Mouse (Mus musculus): Measurements from ENCODE around the gene Stac3. TPM values are rescaled to one million over a fixed set of nuclear protein-coding genes. Genes with fewer than 3 reads are reported as not detected.

Gene Stac3
- polyA plus RNA-seq, 1 experiment from 2014 or later = 0.53 TPM

GRCm38 (mm10) chr10:127543916-127544315 lies 42.4 kb downstream of the Stac3 start:
- DNase-seq (ENCODE audit: low spot score) (no peak), ATAC-seq (no peak)
- no peak overlapping the region for H3K4me3 ChIP-seq (ENCODE audit: low read depth, low read length)
- no peaks in the 10 kb centered on the region for H3K27me3 ChIP-seq (replicated peaks; ENCODE audit: insufficient read depth, low read length)
- peaks cover 14% of the 10 kb centered on the region for H3K36me3 ChIP-seq (ENCODE audit: insufficient read depth, low read length)
- no peaks in the 10 kb centered on the region for H3K9me3 ChIP-seq (ENCODE audit: low read length)
- H3K27ac ChIP-seq (ENCODE audit: low read length) = no peak overlapping the region
- no peak for TF ChIP-seq CTCF (IDR thresholded peaks at IDR 0.05)
- no peak for TF ChIP-seq EP300 (IDR thresholded peaks at IDR 0.05)
- no peak overlapping the region for H3K9ac ChIP-seq (replicated peaks; ENCODE audit: low read depth)
- no peaks in the 10 kb centered on the region for H3K4me1 ChIP-seq (ENCODE audit: insufficient read depth, low read depth, low read length)
- H3K4me2 ChIP-seq (replicated peaks; ENCODE audit: low read depth, low read length) = no peak overlapping the region
- WGBS = 70% methylated on average over 3 of the region's 3 CpGs

GRCm38 (mm10) chr10:127544375-127544774 lies 42.9 kb downstream of the Stac3 start:
- Histone ChIP-seq H3K36me3 (ENCODE audit: insufficient read depth, low read length) (peaks cover 14% of the 10 kb centered on the region; the same call in 1 of the 2 replicates), H3K4me3 (ENCODE audit: low read depth, low read length) (no peak overlapping the region), H3K27ac (ENCODE audit: low read length) (no peak overlapping the region), H3K4me1 (ENCODE audit: insufficient read depth, low read depth, low read length) (no peaks in the 10 kb centered on the region), H3K27me3 (replicated peaks; ENCODE audit: insufficient read depth, low read length) (no peaks in the 10 kb centered on the region), H3K9ac (replicated peaks; ENCODE audit: low read depth) (no peak overlapping the region), H3K4me2 (replicated peaks; ENCODE audit: low read depth, low read length) (no peak overlapping the region), H3K9me3 (ENCODE audit: low read length) (no peaks in the 10 kb centered on the region)
- no peak for TF ChIP-seq EP300 (IDR thresholded peaks at IDR 0.05)
- no peak for TF ChIP-seq CTCF (IDR thresholded peaks at IDR 0.05)
- ATAC-seq (no peak), DNase-seq (ENCODE audit: low spot score) (no peak)
- WGBS = 84% methylated on average over 20 of the region's 20 CpGs

GRCm38 (mm10) chr10:127546505-127546904 lies 45.0 kb downstream of the Stac3 start:
- Histone ChIP-seq H3K4me1 (ENCODE audit: insufficient read depth, low read depth, low read length) (no peaks in the 10 kb centered on the region), H3K36me3 (ENCODE audit: insufficient read depth, low read length) (peaks cover 18% of the 10 kb centered on the region; the same call in 1 of the 2 replicates), H3K27me3 (replicated peaks; ENCODE audit: insufficient read depth, low read length) (no peaks in the 10 kb centered on the region), H3K27ac (ENCODE audit: low read length) (no peak overlapping the region), H3K9ac (replicated peaks; ENCODE audit: low read depth) (no peak overlapping the region), H3K9me3 (ENCODE audit: low read length) (no peaks in the 10 kb centered on the region), H3K4me3 (ENCODE audit: low read depth, low read length) (no peak overlapping the region), H3K4me2 (replicated peaks; ENCODE audit: low read depth, low read length) (no peak overlapping the region)
- ATAC-seq (no peak), DNase-seq (ENCODE audit: low spot score) (no peak)
- TF ChIP-seq CTCF (IDR thresholded peaks at IDR 0.05) (peak; percentile 51), EP300 (IDR thresholded peaks at IDR 0.05) (no peak)
- WGBS = 84% methylated on average over 7 of the region's 7 CpGs

- DNase-seq (ENCODE audit: low spot score) = no peak
- Histone ChIP-seq H3K9me3 (ENCODE audit: low read length) (no peaks in the 10 kb centered on the region), H3K4me2 (replicated peaks; ENCODE audit: low read depth, low read length) (no peak overlapping the region), H3K27me3 (replicated peaks; ENCODE audit: insufficient read depth, low read length) (no peaks in the 10 kb centered on the region), H3K36me3 (ENCODE audit: insufficient read depth, low read length) (peaks cover 28% of the 10 kb centered on the region), H3K4me1 (ENCODE audit: insufficient read depth, low read depth, low read length) (no peaks in the 10 kb centered on the region), H3K9ac (replicated peaks; ENCODE audit: low read depth) (no peak overlapping the region), H3K27ac (ENCODE audit: low read length) (no peak overlapping the region), H3K4me3 (ENCODE audit: low read depth, low read length) (no peak overlapping the region)
- no peak for TF ChIP-seq CTCF (IDR thresholded peaks at IDR 0.05)
- TF ChIP-seq EP300 (IDR thresholded peaks at IDR 0.05) = no peak
- no peak for ATAC-seq
- WGBS = 92% methylated on average over 15 of the region's 15 CpGs
Measured at GRCm38 (mm10) chr10:127548236-127548635, 46.8 kb downstream of the Stac3 start.

- peaks cover 30% of the 10 kb centered on the region for H3K36me3 ChIP-seq (ENCODE audit: insufficient read depth, low read length)
- H3K4me2 ChIP-seq (replicated peaks; ENCODE audit: low read depth, low read length) = no peak overlapping the region
- no peak for ATAC-seq
- no peak overlapping the region for H3K9ac ChIP-seq (replicated peaks; ENCODE audit: low read depth)
- DNase-seq (ENCODE audit: low spot score) = no peak
- no peaks in the 10 kb centered on the region for H3K27me3 ChIP-seq (replicated peaks; ENCODE audit: insufficient read depth, low read length)
- H3K9me3 ChIP-seq (ENCODE audit: low read length) = no peaks in the 10 kb centered on the region
- WGBS = 87% methylated on average over 17 of the region's 17 CpGs
- H3K27ac ChIP-seq (ENCODE audit: low read length) = no peak overlapping the region
- no peak overlapping the region for H3K4me3 ChIP-seq (ENCODE audit: low read depth, low read length)
- H3K4me1 ChIP-seq (ENCODE audit: insufficient read depth, low read depth, low read length) = no peaks in the 10 kb centered on the region
- no peak for TF ChIP-seq CTCF (IDR thresholded peaks at IDR 0.05)
- no peak for TF ChIP-seq EP300 (IDR thresholded peaks at IDR 0.05)
Measured at GRCm38 (mm10) chr10:127549892-127550291, 48.4 kb downstream of the Stac3 start.

- Histone ChIP-seq H3K4me3 (ENCODE audit: low read depth, low read length) (no peak overlapping the region), H3K36me3 (ENCODE audit: insufficient read depth, low read length) (peaks cover 14% of the 10 kb centered on the region; the same call in 1 of the 2 replicates), H3K27me3 (replicated peaks; ENCODE audit: insufficient read depth, low read length) (no peaks in the 10 kb centered on the region), H3K4me2 (replicated peaks; ENCODE audit: low read depth, low read length) (no peak overlapping the region), H3K27ac (ENCODE audit: low read length) (no peak overlapping the region), H3K4me1 (ENCODE audit: insufficient read depth, low read depth, low read length) (no peaks in the 10 kb centered on the region), H3K9ac (replicated peaks; ENCODE audit: low read depth) (no peak overlapping the region), H3K9me3 (ENCODE audit: low read length) (no peaks in the 10 kb centered on the region)
- DNase-seq (ENCODE audit: low spot score) (peak; percentile 52), ATAC-seq (peak; percentile 43)
- WGBS = 65% methylated on average over 18 of the region's 18 CpGs
- TF ChIP-seq EP300 (IDR thresholded peaks at IDR 0.05) = no peak
- peak; percentile 78 for TF ChIP-seq CTCF (IDR thresholded peaks at IDR 0.05)
Measured at GRCm38 (mm10) chr10:127555703-127556102, 54.2 kb downstream of the Stac3 start.

GRCm38 (mm10) chr10:127557397-127557796 lies 55.9 kb downstream of the Stac3 start:
- no peak overlapping the region for H3K27ac ChIP-seq (ENCODE audit: low read length)
- no peak overlapping the region for H3K9ac ChIP-seq (replicated peaks; ENCODE audit: low read depth)
- no peaks in the 10 kb centered on the region for H3K9me3 ChIP-seq (ENCODE audit: low read length)
- DNase-seq (ENCODE audit: low spot score) = no peak
- no peaks in the 10 kb centered on the region for H3K27me3 ChIP-seq (replicated peaks; ENCODE audit: insufficient read depth, low read length)
- no peak for ATAC-seq
- no peak for TF ChIP-seq EP300 (IDR thresholded peaks at IDR 0.05)
- TF ChIP-seq CTCF (IDR thresholded peaks at IDR 0.05) = peak; percentile 45
- 89% methylated on average over 13 of the region's 13 CpGs for WGBS
- H3K4me3 ChIP-seq (ENCODE audit: low read depth, low read length) = no peak overlapping the region
- no peaks in the 10 kb centered on the region for H3K4me1 ChIP-seq (ENCODE audit: insufficient read depth, low read depth, low read length)
- no peak overlapping the region for H3K4me2 ChIP-seq (replicated peaks; ENCODE audit: low read depth, low read length)
- 0 out of 2 replicates have a peak, but pooled peaks cover 8% of the 10 kb centered on the region for H3K36me3 ChIP-seq (ENCODE audit: insufficient read depth, low read length)

Other genes starting within 250 kb of the Stac3 start
- 0.12 and 0.25 TPM in 2 replicates for gene Kif5a, start 238.3 kb upstream of the Stac3 start, polyA plus RNA-seq (2015; fragmentation: Nextera tagmentation; extraction: Ambion mirVana)
- gene Dctn2, start 235.3 kb upstream of the Stac3 start, polyA plus RNA-seq (2015; fragmentation: Nextera tagmentation; extraction: Ambion mirVana) = 198 and 204 TPM in 2 replicates
- 13.5 and 14.2 TPM in 2 replicates for gene Mbd6, start 212.7 kb upstream of the Stac3 start, polyA plus RNA-seq (2015; fragmentation: Nextera tagmentation; extraction: Ambion mirVana)
- 61.1 and 63.1 TPM in 2 replicates for gene Mars, start 189.9 kb upstream of the Stac3 start, polyA plus RNA-seq (2015; fragmentation: Nextera tagmentation; extraction: Ambion mirVana)
- 8.5 TPM in 2 replicates for gene Arhgap9, start 179.7 kb upstream of the Stac3 start, polyA plus RNA-seq (2015; fragmentation: Nextera tagmentation; extraction: Ambion mirVana)
- gene Gli1, start 159.7 kb upstream of the Stac3 start, polyA plus RNA-seq (2015; fragmentation: Nextera tagmentation; extraction: Ambion mirVana) = 4.2 and 5.2 TPM in 2 replicates
- not detected in 2 replicates for gene Inhbe, start 147.3 kb upstream of the Stac3 start, polyA plus RNA-seq (2015; fragmentation: Nextera tagmentation; extraction: Ambion mirVana)
- not detected in 2 replicates for gene Inhbc, start 131.3 kb upstream of the Stac3 start, polyA plus RNA-seq (2015; fragmentation: Nextera tagmentation; extraction: Ambion mirVana)
- gene R3hdm2, start 121.4 kb upstream of the Stac3 start, polyA plus RNA-seq (2015; fragmentation: Nextera tagmentation; extraction: Ambion mirVana) = 21.1 and 23.9 TPM in 2 replicates
- gene Ndufa4l2, start 13.3 kb downstream of the Stac3 start, polyA plus RNA-seq (2015; fragmentation: Nextera tagmentation; extraction: Ambion mirVana) = 132 and 149 TPM in 2 replicates
- gene Shmt2, start 20.8 kb downstream of the Stac3 start, polyA plus RNA-seq (2015; fragmentation: Nextera tagmentation; extraction: Ambion mirVana) = 27.1 and 31.0 TPM in 2 replicates
- gene Nxph4, start 32.9 kb downstream of the Stac3 start, polyA plus RNA-seq (2015; fragmentation: Nextera tagmentation; extraction: Ambion mirVana) = 0.44 and 0.60 TPM in 2 replicates
- 71.0 and 75.4 TPM in 2 replicates for gene Lrp1, start 119.5 kb downstream of the Stac3 start, polyA plus RNA-seq (2015; fragmentation: Nextera tagmentation; extraction: Ambion mirVana)
- gene Stat6, start 141.3 kb downstream of the Stac3 start, polyA plus RNA-seq (2015; fragmentation: Nextera tagmentation; extraction: Ambion mirVana) = 39.1 and 41.9 TPM in 2 replicates
- 5.0 and 6.3 TPM in 2 replicates for gene Nemp1, start 165.2 kb downstream of the Stac3 start, polyA plus RNA-seq (2015; fragmentation: Nextera tagmentation; extraction: Ambion mirVana)
- gene Nab2, start 166.9 kb downstream of the Stac3 start, polyA plus RNA-seq (2015; fragmentation: Nextera tagmentation; extraction: Ambion mirVana) = 7.7 and 8.4 TPM in 2 replicates
- gene Myo1a, start 203.5 kb downstream of the Stac3 start, polyA plus RNA-seq (2015; fragmentation: Nextera tagmentation; extraction: Ambion mirVana) = 0.08 TPM in 2 replicates
- not detected in 2 replicates for gene Tac2, start 222.8 kb downstream of the Stac3 start, polyA plus RNA-seq (2015; fragmentation: Nextera tagmentation; extraction: Ambion mirVana)
- 1.7 and 2.0 TPM in 2 replicates for gene Zbtb39, start 237.9 kb downstream of the Stac3 start, polyA plus RNA-seq (2015; fragmentation: Nextera tagmentation; extraction: Ambion mirVana)